Mouse (Mus musculus): ENCODE results near the gene Simc1.

DNA sequence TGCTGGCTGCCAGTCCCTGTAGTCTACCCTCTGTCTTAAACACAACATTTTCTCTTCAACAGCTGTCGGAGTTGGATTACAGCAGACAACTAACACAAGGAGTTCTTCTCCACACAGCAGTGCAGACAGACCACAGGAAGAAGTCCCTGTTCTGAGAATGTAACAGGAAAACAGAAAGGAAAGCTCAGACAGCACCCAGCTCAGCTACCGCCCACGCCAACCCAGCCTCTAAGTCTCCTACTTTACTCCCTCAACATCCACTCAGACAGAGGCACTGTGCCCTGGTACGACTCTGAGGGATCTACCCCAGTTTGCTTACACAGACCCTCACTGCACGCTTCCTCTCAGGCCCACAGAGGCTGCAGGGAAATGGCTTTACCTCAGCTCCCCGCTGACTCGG is 57.0 kb downstream of the Simc1 start:
- TF ChIP-seq POLR2A (IDR thresholded peaks at IDR 0.05; ENCODE audit: control insufficient read depth, extremely low read depth, insufficient read depth, low read length, poor library complexity) (no peak), CTCF (IDR thresholded peaks at IDR 0.05; ENCODE audit: borderline replicate concordance, control insufficient read depth, extremely low read depth, insufficient read depth, low read length, poor library complexity) (no peak)
